17 mouse cellular contexts compared by ENCODE assay signal in the genomic region with DNA sequence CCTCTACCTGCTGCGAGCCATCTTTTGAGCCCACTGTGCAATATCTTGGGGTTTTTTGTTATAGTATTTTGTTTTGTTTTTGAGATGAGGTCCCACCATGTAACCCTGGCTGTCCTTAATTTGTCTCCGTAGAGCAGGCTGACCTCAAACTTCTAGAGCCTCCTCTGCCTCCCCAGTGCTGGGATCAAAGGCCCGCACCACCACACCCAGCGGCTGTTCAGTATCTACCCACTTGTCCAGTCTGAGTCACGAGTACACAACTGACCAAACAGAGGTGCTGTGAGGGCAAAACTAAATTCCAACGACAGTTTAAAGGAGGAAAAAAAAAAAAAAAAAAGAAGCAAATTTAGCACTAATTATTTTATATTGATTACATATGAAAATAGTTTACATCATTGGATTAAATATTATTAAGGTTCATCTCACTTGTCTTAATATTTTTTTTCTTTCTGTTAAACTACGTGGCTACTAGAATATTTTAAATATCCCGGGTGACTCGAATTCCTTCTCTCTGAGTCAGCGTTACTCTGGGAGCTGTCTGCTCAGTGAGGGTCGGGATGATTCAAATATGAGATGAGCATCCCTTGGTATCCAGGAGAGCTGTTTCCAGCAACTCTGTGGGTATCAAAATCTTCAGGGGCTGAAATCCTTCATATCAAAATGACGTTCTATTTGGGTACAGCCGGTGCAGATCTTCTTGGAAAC. TPM values are rescaled to one million over a fixed set of nuclear protein-coding genes. Genes with fewer than 3 reads are reported as not detected.
"Had no signal": no experiment of that assay in that cellular context is flagged by ENCODE, and none has a peak within 500 bp of the region (broad histone marks: within the 10 kb centered on the region; RNA-seq: fewer than 3 reads in every experiment).

No protein-coding gene starts in this region.

- H3K9me3 ChIP-seq: liver, embryonic 13.5 days; midbrain, embryonic 12.5 days had no signal

- H3K36me3 ChIP-seq: liver, embryonic 13.5 days; midbrain, embryonic 12.5 days had no signal

- H3K9ac ChIP-seq: liver, embryonic 13.5 days; midbrain, embryonic 12.5 days had no signal

- H3K4me3 ChIP-seq: left cerebral cortex, adult 2 months; liver, embryonic 13.5 days; midbrain, embryonic 12.5 days had no signal

- H3K4me2 ChIP-seq: liver, embryonic 13.5 days; midbrain, embryonic 12.5 days had no signal

- ATAC-seq: midbrain, embryonic 16.5 days had no signal

- DNase-seq: kidney, postnatal 10 days; kidney, postnatal 36 days; layer of hippocampus, postnatal 36 days; liver, embryonic 13.5 days; lung, adult 2 months; right cerebral cortex, adult 18-20 months; right cerebral cortex, postnatal 14 days; right cerebral cortex, postnatal 4 days; thymus, adult 2 months; thymus, postnatal 14 days; thymus, postnatal 4 days had no signal

- H3K27ac ChIP-seq: left cerebral cortex, adult 2 months; liver, embryonic 13.5 days; midbrain, embryonic 12.5 days had no signal

RNA-seq across cellular contexts. Expression of gene Gm11627, which starts 3.1 kb away (rescaled TPM):
- total RNA-seq: liver, adult 2 months; megakaryocyte-erythroid progenitor cell, adult 5-6 weeks; monocyte, adult 5-6 weeks had no signal
- polyA plus RNA-seq: liver, adult 2 months had no signal

RNA-seq across cellular contexts. Expression of gene Fzd2, which starts 28.0 kb away (rescaled TPM):
- total RNA-seq: megakaryocyte-erythroid progenitor cell, adult 5-6 weeks; monocyte, adult 5-6 weeks had no signal
